Mouse (Mus musculus) forebrain, embryonic 14.5 days (tissue): ENCODE data around the gene Gm10300. TPM values are rescaled to one million over a fixed set of nuclear protein-coding genes. Genes with fewer than 3 reads are reported as not detected.

ENCODE experiments used
- ATAC-seq: fragments of 200-750 bp; cut with Nextera tagmentation; 2 replicates; pipeline ENCODE4 v1.8.0; 2017; ENCODE audit warnings: mild to moderate bottlenecking, moderate library complexity
- DNase-seq: peaks from one replicate; pipeline ENCODE4 v3.0.0-alpha.2; 2015; ENCODE audit warnings: low spot score
- H3K27ac ChIP-seq: fragments of 300-500 bp; sonication (generic); 2 replicates; pipeline ENCODE4 v1.5.1; 2014; ENCODE audit warnings: low read depth, mild to moderate bottlenecking, control low read depth, low read length, moderate library complexity
- H3K27me3 ChIP-seq: fragments of 300-500 bp; sonication (generic); replicated peaks from 2 replicates; pipeline ENCODE4 v1.6.1; 2014; ENCODE audit warnings: low read length, control low read depth, mixed read lengths; ENCODE audit not compliant: control insufficient read depth, insufficient read depth
- H3K36me3 ChIP-seq: fragments of 300-500 bp; sonication (generic); 2 replicates; pipeline ENCODE4 v1.6.1; 2014; ENCODE audit warnings: low read length, control low read depth; ENCODE audit not compliant: control insufficient read depth, insufficient read depth
- H3K4me1 ChIP-seq: fragments of 300-500 bp; sonication (generic); 2 replicates; pipeline ENCODE4 v1.6.1; 2014; ENCODE audit warnings: antibody characterized with exemption, low read length, control low read depth; ENCODE audit not compliant: control insufficient read depth, insufficient read depth
- H3K4me2 ChIP-seq: fragments of 300-500 bp; sonication (generic); 2 replicates; pipeline ENCODE4 v1.6.1; 2014; ENCODE audit warnings: mild to moderate bottlenecking, control low read depth, low read length
- H3K4me3 ChIP-seq: fragments of 300-500 bp; sonication (generic); 2 replicates; pipeline ENCODE4 v1.5.1; 2014; ENCODE audit warnings: low read depth, low read length, control low read depth
- H3K9ac ChIP-seq: fragments of 300-500 bp; sonication (generic); 2 replicates; pipeline ENCODE4 v1.6.1; 2014; ENCODE audit warnings: mild to moderate bottlenecking, low read length, control low read depth, moderate library complexity
- H3K9me3 ChIP-seq: fragments of 300-500 bp; sonication (generic); replicated peaks from 2 replicates; pipeline ENCODE4 v1.6.1; 2016; ENCODE audit warnings: low read length, control low read depth, mixed read lengths; ENCODE audit not compliant: control insufficient read depth
- WGBS: fragments of 180-500 bp; shearing (Covaris S2); extraction: QIAGEN DNeasy Blood & Tissue Kit; methylation state at CpG from one replicate; pipeline ENCODE4 v1.1.7; 2014; 5-methylcytosine and 5-hydroxymethylcytosine counted together
- polyA plus RNA-seq: library from polyadenylated mRNA; unstranded; fragments of >200 nt; fragmentation: Nextera tagmentation; extraction: Ambion mirVana; gene quantifications from 2 replicates; pipeline ENCODE4 v1.2.1, GENCODE M21; 2014

The Gm10300 gene
- polyA plus RNA-seq, 1 experiment from 2014 or later: not detected

DNA sequence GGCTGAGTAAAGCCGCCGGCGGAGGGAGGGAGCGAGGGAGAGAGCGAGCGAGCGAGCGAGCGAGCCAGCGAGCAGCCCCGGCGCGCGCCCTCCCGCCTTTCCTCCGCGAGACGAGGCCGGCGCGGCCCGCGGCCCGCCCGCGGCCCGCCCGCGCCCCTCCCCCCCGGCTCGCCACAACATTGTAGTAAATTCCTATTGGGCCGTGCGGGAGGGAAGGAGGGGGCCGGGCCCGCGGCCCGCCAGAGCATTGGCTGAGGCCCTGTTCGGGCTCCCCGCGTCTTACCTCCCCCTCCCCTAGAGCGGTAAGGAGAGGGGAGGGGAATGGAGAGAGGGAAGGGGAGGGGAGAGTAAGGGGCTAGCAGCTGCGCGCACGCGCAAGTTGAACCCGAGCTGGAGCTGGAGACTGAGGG lies 25.5 kb upstream of the Gm10300 start:
- peak overlapping the region; percentile 96 for H3K27ac ChIP-seq
- 0 out of 2 replicates have a peak, but pooled peaks cover 7% of the 10 kb centered on the region for H3K27me3 ChIP-seq
- DNase-seq: peak; percentile 99
- peak overlapping the region; percentile 96 for H3K9ac ChIP-seq
- peak overlapping the region; percentile 65 for H3K4me2 ChIP-seq
- under 1% methylated on average over 18 of the region's 46 CpGs for WGBS
- ATAC-seq: peak; percentile 99
- H3K9me3 ChIP-seq: no peaks in the 10 kb centered on the region
- peaks cover 10% of the 10 kb centered on the region; the same call in 1 of the 2 replicates for H3K4me1 ChIP-seq
- H3K4me3 ChIP-seq: peak overlapping the region; percentile 93
- no peaks in the 10 kb centered on the region for H3K36me3 ChIP-seq

DNA sequence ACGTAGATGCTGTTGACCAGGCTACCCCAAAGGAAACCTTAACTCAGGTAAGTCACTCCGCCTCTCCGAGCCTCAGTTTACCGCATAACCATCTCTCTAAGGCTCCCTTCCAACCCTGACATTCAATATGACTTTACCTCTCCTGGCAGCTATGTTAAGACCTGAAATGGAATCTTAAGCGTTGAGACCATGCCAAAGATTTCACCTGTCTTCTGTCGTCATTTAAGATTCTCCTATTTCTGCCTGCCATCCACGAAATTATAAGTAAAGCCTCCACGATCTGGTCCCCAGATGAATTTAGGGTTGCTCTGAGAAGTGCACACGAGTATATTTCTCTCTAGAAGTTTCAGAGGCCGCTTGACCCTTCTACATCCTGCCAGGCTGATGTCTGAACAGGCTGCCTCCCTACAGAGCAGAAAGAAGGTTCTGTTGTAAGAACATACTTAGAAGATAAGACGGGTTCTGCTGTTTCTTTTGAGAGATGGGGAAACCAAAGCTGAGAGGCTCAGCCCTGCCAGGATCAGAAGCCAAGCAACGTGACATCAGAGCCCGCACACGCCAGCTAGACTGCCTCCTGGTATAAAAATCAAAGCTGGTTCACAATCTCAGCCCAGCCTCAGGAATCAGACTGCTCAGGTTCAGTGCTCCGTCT lies 24.8 kb upstream of the Gm10300 start:
- no peaks in the 10 kb centered on the region for H3K9me3 ChIP-seq
- no peak overlapping the region for H3K27ac ChIP-seq
- 6% methylated on average over 14 of the region's 15 CpGs for WGBS
- H3K4me1 ChIP-seq: peaks cover 10% of the 10 kb centered on the region; the same call in 1 of the 2 replicates
- no peaks in the 10 kb centered on the region for H3K36me3 ChIP-seq
- peak overlapping the region; percentile 65 for H3K4me2 ChIP-seq
- no peak for ATAC-seq
- H3K27me3 ChIP-seq: 0 out of 2 replicates have a peak, but pooled peaks cover 7% of the 10 kb centered on the region
- H3K4me3 ChIP-seq: peak overlapping the region; percentile 93
- peak; percentile 58 for DNase-seq
- H3K9ac ChIP-seq: 0 out of 2 replicates have a peak overlapping the region, but pooled peaks have one; percentile 17

DNA sequence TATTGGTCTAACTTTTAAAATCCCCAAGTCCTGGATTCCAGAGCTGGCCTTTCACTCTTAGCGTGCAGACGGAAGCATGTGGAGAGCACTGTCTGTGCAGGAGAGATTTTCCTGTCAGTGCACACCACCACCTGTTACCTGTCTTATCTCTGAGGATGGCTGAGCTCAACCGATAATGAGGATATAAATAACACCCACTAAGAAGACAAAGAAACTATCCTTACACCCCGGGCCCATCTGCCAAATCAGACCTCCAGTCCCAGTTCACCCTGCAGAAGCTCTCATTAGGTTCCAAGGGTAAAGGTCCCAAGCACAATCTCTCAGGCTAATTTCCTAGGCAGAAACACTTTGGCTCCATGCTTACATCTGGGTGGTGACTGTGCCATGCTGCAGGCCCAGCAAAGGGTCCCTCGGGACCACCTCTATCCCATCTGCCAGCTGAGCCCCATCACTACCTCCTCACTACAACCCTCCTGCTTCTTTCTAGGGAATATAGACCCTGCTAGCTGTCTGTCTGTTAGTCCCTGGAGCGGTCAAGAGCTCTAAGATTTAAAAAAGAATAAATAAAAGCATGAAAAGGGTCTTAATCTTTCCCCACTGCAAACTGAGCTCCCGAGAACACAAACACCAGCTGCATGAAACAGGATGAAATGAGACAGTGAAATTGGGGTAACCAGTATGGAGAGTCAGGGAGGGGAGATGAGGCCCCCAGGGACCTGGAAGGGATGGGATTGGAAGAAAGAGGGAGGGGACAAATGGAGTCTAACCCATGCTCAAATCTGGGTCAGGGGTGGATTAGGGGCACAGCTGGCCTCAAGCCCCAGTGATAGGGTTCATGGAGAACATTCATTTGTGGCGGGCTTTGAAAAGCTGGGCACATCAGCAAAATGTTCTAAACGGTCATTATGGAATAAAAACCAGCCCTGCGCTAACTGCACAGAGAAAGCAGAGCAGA lies 22.9 kb upstream of the Gm10300 start:
- DNase-seq: no peak
- H3K4me2 ChIP-seq: no peak overlapping the region
- no peak overlapping the region for H3K4me3 ChIP-seq
- no peaks in the 10 kb centered on the region for H3K36me3 ChIP-seq
- WGBS: 77% methylated on average over 10 of the region's 10 CpGs
- H3K4me1 ChIP-seq: peaks cover 6% of the 10 kb centered on the region; the same call in 1 of the 2 replicates
- H3K9ac ChIP-seq: no peak overlapping the region
- H3K27ac ChIP-seq: no peak overlapping the region
- no peaks in the 10 kb centered on the region for H3K9me3 ChIP-seq
- no peak for ATAC-seq
- 0 out of 2 replicates have a peak, but pooled peaks cover 7% of the 10 kb centered on the region for H3K27me3 ChIP-seq

DNA sequence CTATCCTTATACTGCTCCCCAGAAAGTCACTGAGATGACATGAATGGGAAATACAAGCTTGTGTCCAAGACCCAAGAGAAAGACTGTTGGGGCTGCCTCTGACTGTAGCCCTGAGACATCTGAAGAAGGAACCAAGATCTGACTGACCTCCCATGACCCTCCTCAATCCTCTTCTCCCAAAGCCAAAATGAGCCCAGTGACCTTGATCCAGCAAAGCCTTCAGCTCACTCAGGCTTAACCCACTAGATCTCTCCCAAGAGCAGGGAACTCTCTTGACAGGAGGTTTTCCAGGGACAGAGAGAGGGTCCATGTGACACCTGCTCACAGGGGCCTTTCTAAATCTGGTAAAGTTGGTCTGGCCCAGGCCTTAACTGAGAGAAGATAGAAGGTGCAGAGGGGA lies 17.2 kb upstream of the Gm10300 start:
- no peaks in the 10 kb centered on the region for H3K4me1 ChIP-seq
- ATAC-seq (no peak), DNase-seq (no peak)
- H3K4me2 ChIP-seq: no peak overlapping the region
- 0 out of 2 replicates have a peak, but pooled peaks cover 4% of the 10 kb centered on the region for H3K27me3 ChIP-seq
- H3K9me3 ChIP-seq: no peaks in the 10 kb centered on the region
- no peaks in the 10 kb centered on the region for H3K36me3 ChIP-seq
- H3K27ac ChIP-seq: no peak overlapping the region
- no peak overlapping the region for H3K9ac ChIP-seq
- H3K4me3 ChIP-seq: no peak overlapping the region

GRCm38 (mm10) chr4:132059541-132059940 lies 15.0 kb upstream of the Gm10300 start:
- Histone ChIP-seq H3K36me3 (no peaks in the 10 kb centered on the region), H3K27ac (no peak overlapping the region), H3K9ac (no peak overlapping the region), H3K4me3 (no peak overlapping the region), H3K4me1 (no peaks in the 10 kb centered on the region), H3K27me3 (no peaks in the 10 kb centered on the region), H3K9me3 (no peaks in the 10 kb centered on the region), H3K4me2 (no peak overlapping the region)
- no peak for DNase-seq
- no peak for ATAC-seq
- WGBS: 96% methylated on average over 2 of the region's 2 CpGs

DNA sequence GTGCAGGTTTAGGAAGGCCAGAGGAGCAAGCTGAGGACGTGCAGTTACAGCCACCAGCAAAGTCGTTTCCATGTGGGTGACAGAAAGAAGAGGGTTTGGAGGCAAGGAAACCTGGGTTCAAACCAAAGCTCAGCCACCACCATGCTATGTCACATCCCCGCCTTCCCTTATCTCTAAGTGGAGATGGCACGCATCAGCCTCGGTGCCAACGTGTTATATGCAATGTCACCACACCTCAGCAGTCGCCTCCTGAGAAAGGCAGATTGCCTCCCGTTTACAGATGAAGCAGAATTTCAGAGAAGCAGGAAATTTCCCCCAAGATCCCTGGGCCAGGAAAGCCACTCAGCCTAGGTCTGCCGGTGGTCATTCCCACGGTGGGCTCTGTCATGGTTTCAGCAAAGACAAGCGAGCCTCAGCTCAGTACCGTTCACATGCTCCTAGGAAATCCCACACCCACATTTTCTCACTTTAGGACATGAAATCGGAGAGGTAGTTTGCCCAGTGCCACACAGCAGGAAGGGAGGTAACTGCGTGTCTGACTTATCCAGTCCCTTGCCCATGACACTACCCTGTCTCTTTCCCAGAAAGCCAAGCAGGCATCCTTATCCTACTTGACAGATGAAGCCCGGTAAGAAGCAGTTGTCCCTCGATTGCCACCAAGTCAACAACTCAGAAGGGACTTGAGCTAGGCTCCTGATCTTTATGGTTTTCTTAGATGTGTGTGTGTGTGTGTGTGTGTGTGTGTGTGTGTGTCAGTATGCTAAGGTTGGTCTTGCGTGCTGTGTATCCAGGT lies 14.3 kb upstream of the Gm10300 start:
- Histone ChIP-seq H3K9ac (no peak overlapping the region), H3K4me1 (no peaks in the 10 kb centered on the region), H3K36me3 (no peaks in the 10 kb centered on the region), H3K4me2 (no peak overlapping the region), H3K27ac (no peak overlapping the region), H3K9me3 (no peaks in the 10 kb centered on the region), H3K27me3 (no peaks in the 10 kb centered on the region), H3K4me3 (no peak overlapping the region)
- 81% methylated on average over 17 of the region's 17 CpGs for WGBS
- DNase-seq: no peak
- no peak for ATAC-seq

DNA sequence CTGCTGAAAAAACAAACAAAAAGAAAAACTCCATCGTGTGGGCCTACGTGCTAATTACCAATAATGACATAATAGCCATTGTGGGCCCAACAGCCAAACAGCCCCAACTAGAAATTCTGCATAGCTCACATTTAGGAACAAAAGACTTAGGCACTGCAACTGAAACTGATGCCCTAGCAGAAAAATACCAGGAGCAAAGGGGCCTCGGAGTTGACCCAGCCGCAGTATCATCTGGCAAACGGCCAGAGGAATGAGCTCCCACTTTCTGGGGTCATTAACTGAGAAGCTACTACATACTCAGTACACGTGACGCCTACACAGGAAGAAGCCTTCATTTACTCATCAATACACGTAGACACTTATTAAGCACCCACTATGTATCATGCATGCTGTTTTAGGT lies 12.2 kb upstream of the Gm10300 start:
- H3K27me3 ChIP-seq: no peaks in the 10 kb centered on the region
- H3K4me2 ChIP-seq: no peak overlapping the region
- no peak for DNase-seq
- H3K9ac ChIP-seq: no peak overlapping the region
- 56% methylated on average over 8 of the region's 8 CpGs for WGBS
- H3K4me3 ChIP-seq: no peak overlapping the region
- no peak overlapping the region for H3K27ac ChIP-seq
- H3K4me1 ChIP-seq: no peaks in the 10 kb centered on the region
- H3K36me3 ChIP-seq: no peaks in the 10 kb centered on the region
- no peaks in the 10 kb centered on the region for H3K9me3 ChIP-seq
- no peak for ATAC-seq

GRCm38 (mm10) chr4:132062934-132063884 lies 11.3 kb upstream of the Gm10300 start:
- no peaks in the 10 kb centered on the region for H3K36me3 ChIP-seq
- H3K27ac ChIP-seq: no peak overlapping the region
- no peaks in the 10 kb centered on the region for H3K4me1 ChIP-seq
- no peak overlapping the region for H3K9ac ChIP-seq
- no peak overlapping the region for H3K4me3 ChIP-seq
- DNase-seq (no peak), ATAC-seq (no peak)
- no peaks in the 10 kb centered on the region for H3K27me3 ChIP-seq
- no peaks in the 10 kb centered on the region for H3K9me3 ChIP-seq
- WGBS: 75% methylated on average over 17 of the region's 17 CpGs
- no peak overlapping the region for H3K4me2 ChIP-seq
